Mouse (Mus musculus): Measurements from ENCODE around the gene Galns.

DNA sequence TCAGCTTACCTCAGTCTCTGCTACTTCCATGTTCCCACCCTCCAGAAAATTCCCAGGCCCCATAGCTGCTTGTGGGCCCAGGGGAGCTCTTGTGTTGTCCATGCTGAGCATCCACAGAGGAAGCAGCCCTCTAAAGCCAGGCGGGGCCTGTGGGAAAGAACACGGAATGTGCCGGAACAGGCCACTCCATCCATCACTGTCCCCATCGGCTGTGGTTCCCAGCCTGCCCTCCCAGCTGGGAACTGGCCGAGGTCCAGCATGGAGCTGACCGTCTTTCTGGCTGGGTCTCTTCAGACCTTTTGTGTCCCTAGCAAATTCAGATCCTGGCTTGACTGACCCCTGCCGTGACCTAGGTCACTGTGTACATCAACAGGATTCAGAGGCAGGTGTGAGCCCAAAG, 43.5 kb upstream of the Galns start:
- TF ChIP-seq ELF1 (IDR thresholded peaks at IDR 0.05; ENCODE audit: low read depth, low read length): no peak
- no peak for TF ChIP-seq CTCF (conservative IDR thresholded peaks at IDR 0.05 in 1 of 2, IDR thresholded peaks at IDR 0.05 in 1 of 2; ENCODE audit: low read depth in 2 of 2, low read length in 2 of 2)
- no peak for TF ChIP-seq ZC3H11A (IDR thresholded peaks at IDR 0.05; ENCODE audit: low read depth, low read length)
